Mouse (Mus musculus) embryonic fibroblast, embryonic 13.5 days (primary cell): ENCODE data around the gene Slc6a21.

ENCODE experiments used
- CTCF ChIP-seq: IDR thresholded peaks from 2 replicates; pipeline ENCODE4 v1.5.1; 2011; ENCODE audit warnings: mild to moderate bottlenecking, control low read depth, low read length, moderate library complexity, borderline replicate concordance; ENCODE audit not compliant: insufficient read depth
- POLR2A ChIP-seq: IDR thresholded peaks from 2 replicates; pipeline ENCODE4 v1.6.1; 2011; ENCODE audit warnings: low read depth, mild to moderate bottlenecking, control low read depth, low read length, moderate library complexity

GRCm38 (mm10) chr7:45334605-45335004 lies 57.3 kb downstream of the Slc6a21 start:
- no peak for TF ChIP-seq POLR2A
- TF ChIP-seq CTCF, result no peak
